Mouse (Mus musculus): ENCODE data around the gene Tacr3. TPM values are rescaled to one million over a fixed set of nuclear protein-coding genes. Genes with fewer than 3 reads are reported as not detected.

Gene Tacr3
- polyA plus RNA-seq (2017; shearing (Covaris generic)), result not detected

DNA sequence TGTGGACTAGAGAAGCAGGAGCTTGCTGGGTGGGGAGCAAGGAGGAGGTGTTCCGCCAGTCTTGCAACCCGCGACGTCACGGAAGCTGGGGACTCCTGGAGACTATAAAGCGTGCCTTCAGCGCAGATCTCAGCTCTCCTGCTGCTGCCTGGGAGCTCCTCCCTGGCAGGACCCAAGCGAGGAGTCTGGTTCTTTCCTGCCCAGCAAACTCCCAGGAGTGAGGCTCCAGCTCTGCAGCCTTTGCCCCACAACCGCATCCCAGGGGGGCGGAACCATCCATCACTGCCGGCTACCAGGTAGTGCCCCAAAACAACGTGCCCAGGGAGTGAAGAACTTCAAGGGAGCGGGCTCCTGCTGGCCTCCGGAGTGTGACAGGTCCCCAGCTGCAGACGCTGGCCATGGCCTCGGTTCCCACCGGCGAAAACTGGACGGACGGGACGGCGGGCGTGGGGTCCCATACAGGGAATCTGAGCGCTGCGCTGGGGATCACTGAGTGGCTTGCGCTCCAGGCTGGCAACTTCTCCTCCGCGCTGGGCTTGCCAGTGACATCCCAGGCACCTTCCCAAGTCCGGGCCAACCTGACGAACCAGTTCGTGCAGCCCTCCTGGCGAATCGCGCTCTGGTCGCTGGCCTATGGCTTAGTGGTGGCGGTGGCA, at the start of gene Tacr3:
Tacr3 (plus strand) TSS at position 133 of the 656 bp plus-strand sequence.

Measured in naive thymus-derived CD4-positive, alpha-beta T cell, adult 5 months (primary cell).